Mouse (Mus musculus): ENCODE data around the gene Slc41a1. TPM values are rescaled to one million over a fixed set of nuclear protein-coding genes. Genes with fewer than 3 reads are reported as not detected.

The Slc41a1 gene
- polyA plus RNA-seq, 1 experiment from 2014 or later: 12.1 TPM

GRCm38 (mm10) chr1:131842221-131842620, 14.9 kb downstream of the Slc41a1 start:
- no peak overlapping the region for H3K4me2 ChIP-seq (replicated peaks; ENCODE audit: low read depth, low read length)
- WGBS: 95% methylated on average over 4 of the region's 4 CpGs
- TF ChIP-seq EP300 (IDR thresholded peaks at IDR 0.05) (no peak), CTCF (IDR thresholded peaks at IDR 0.05) (no peak)
- H3K4me3 ChIP-seq (ENCODE audit: low read depth, low read length): no peak overlapping the region
- ATAC-seq: no peak
- H3K36me3 ChIP-seq (ENCODE audit: insufficient read depth, low read length): peaks cover 24% of the 10 kb centered on the region; the same call in 1 of the 2 replicates
- H3K4me1 ChIP-seq (ENCODE audit: insufficient read depth, low read depth, low read length): no peaks in the 10 kb centered on the region
- H3K27ac ChIP-seq (ENCODE audit: low read length): no peak overlapping the region
- no peaks in the 10 kb centered on the region for H3K27me3 ChIP-seq (replicated peaks; ENCODE audit: insufficient read depth, low read length)
- DNase-seq (ENCODE audit: low spot score): no peak
- H3K9me3 ChIP-seq (ENCODE audit: low read length): no peaks in the 10 kb centered on the region
- no peak overlapping the region for H3K9ac ChIP-seq (replicated peaks; ENCODE audit: low read depth)

GRCm38 (mm10) chr1:131843758-131844157, 16.5 kb downstream of the Slc41a1 start:
- Histone ChIP-seq H3K27ac (ENCODE audit: low read length) (no peak overlapping the region), H3K27me3 (replicated peaks; ENCODE audit: insufficient read depth, low read length) (no peaks in the 10 kb centered on the region), H3K36me3 (ENCODE audit: insufficient read depth, low read length) (peaks cover 24% of the 10 kb centered on the region; the same call in 1 of the 2 replicates), H3K4me2 (replicated peaks; ENCODE audit: low read depth, low read length) (no peak overlapping the region), H3K4me3 (ENCODE audit: low read depth, low read length) (no peak overlapping the region), H3K4me1 (ENCODE audit: insufficient read depth, low read depth, low read length) (no peaks in the 10 kb centered on the region), H3K9me3 (ENCODE audit: low read length) (no peaks in the 10 kb centered on the region), H3K9ac (replicated peaks; ENCODE audit: low read depth) (no peak overlapping the region)
- ATAC-seq: no peak
- TF ChIP-seq CTCF (IDR thresholded peaks at IDR 0.05) (no peak), EP300 (IDR thresholded peaks at IDR 0.05) (no peak)
- WGBS: 93% methylated on average over 10 of the region's 10 CpGs
- DNase-seq (ENCODE audit: low spot score): no peak

- Histone ChIP-seq H3K27ac (ENCODE audit: low read length) (no peak overlapping the region), H3K27me3 (replicated peaks; ENCODE audit: insufficient read depth, low read length) (no peaks in the 10 kb centered on the region), H3K4me3 (ENCODE audit: low read depth, low read length) (no peak overlapping the region), H3K36me3 (ENCODE audit: insufficient read depth, low read length) (peaks cover 20% of the 10 kb centered on the region; the same call in 1 of the 2 replicates), H3K4me1 (ENCODE audit: insufficient read depth, low read depth, low read length) (no peaks in the 10 kb centered on the region), H3K9me3 (ENCODE audit: low read length) (no peaks in the 10 kb centered on the region), H3K4me2 (replicated peaks; ENCODE audit: low read depth, low read length) (no peak overlapping the region), H3K9ac (replicated peaks; ENCODE audit: low read depth) (no peak overlapping the region)
- 84% methylated on average over 8 of the region's 8 CpGs for WGBS
- no peak for DNase-seq (ENCODE audit: low spot score)
- TF ChIP-seq CTCF (IDR thresholded peaks at IDR 0.05): no peak
- no peak for TF ChIP-seq EP300 (IDR thresholded peaks at IDR 0.05)
- ATAC-seq: no peak
Observed at GRCm38 (mm10) chr1:131844883-131845282, 17.6 kb downstream of the Slc41a1 start.

GRCm38 (mm10) chr1:131846255-131846654, 19.0 kb downstream of the Slc41a1 start:
- ATAC-seq (peak; percentile 35; the same call in 1 of the 2 replicates), DNase-seq (ENCODE audit: low spot score) (peak; percentile 31)
- TF ChIP-seq EP300 (IDR thresholded peaks at IDR 0.05) (no peak), CTCF (IDR thresholded peaks at IDR 0.05) (peak; percentile 67)
- no peaks in the 10 kb centered on the region for H3K9me3 ChIP-seq (ENCODE audit: low read length)
- WGBS: 77% methylated on average over 5 of the region's 5 CpGs
- H3K4me3 ChIP-seq (ENCODE audit: low read depth, low read length): no peak overlapping the region
- H3K4me2 ChIP-seq (replicated peaks; ENCODE audit: low read depth, low read length): no peak overlapping the region
- H3K27me3 ChIP-seq (replicated peaks; ENCODE audit: insufficient read depth, low read length): no peaks in the 10 kb centered on the region
- no peaks in the 10 kb centered on the region for H3K4me1 ChIP-seq (ENCODE audit: insufficient read depth, low read depth, low read length)
- H3K9ac ChIP-seq (replicated peaks; ENCODE audit: low read depth): no peak overlapping the region
- H3K27ac ChIP-seq (ENCODE audit: low read length): no peak overlapping the region
- H3K36me3 ChIP-seq (ENCODE audit: insufficient read depth, low read length): peaks cover 17% of the 10 kb centered on the region; the same call in 1 of the 2 replicates

- Histone ChIP-seq H3K9ac (replicated peaks; ENCODE audit: low read depth) (no peak overlapping the region), H3K4me1 (ENCODE audit: insufficient read depth, low read depth, low read length) (no peaks in the 10 kb centered on the region), H3K27me3 (replicated peaks; ENCODE audit: insufficient read depth, low read length) (no peaks in the 10 kb centered on the region), H3K4me2 (replicated peaks; ENCODE audit: low read depth, low read length) (no peak overlapping the region), H3K9me3 (ENCODE audit: low read length) (no peaks in the 10 kb centered on the region), H3K27ac (ENCODE audit: low read length) (no peak overlapping the region), H3K36me3 (ENCODE audit: insufficient read depth, low read length) (no peaks in the 10 kb centered on the region), H3K4me3 (ENCODE audit: low read depth, low read length) (no peak overlapping the region)
- ATAC-seq: no peak
- no peak for DNase-seq (ENCODE audit: low spot score)
- WGBS: 73% methylated on average over 4 of the region's 4 CpGs
- no peak for TF ChIP-seq CTCF (IDR thresholded peaks at IDR 0.05)
- no peak for TF ChIP-seq EP300 (IDR thresholded peaks at IDR 0.05)
Observed at GRCm38 (mm10) chr1:131861811-131862210, 34.5 kb downstream of the Slc41a1 start.

GRCm38 (mm10) chr1:131865596-131865995, 38.3 kb downstream of the Slc41a1 start:
- H3K4me3 ChIP-seq (ENCODE audit: low read depth, low read length): no peak overlapping the region
- 0 out of 2 replicates have a peak, but pooled peaks cover 4% of the 10 kb centered on the region for H3K4me1 ChIP-seq (ENCODE audit: insufficient read depth, low read depth, low read length)
- no peak for DNase-seq (ENCODE audit: low spot score)
- WGBS: 75% methylated on average over 5 of the region's 5 CpGs
- no peaks in the 10 kb centered on the region for H3K36me3 ChIP-seq (ENCODE audit: insufficient read depth, low read length)
- H3K4me2 ChIP-seq (replicated peaks; ENCODE audit: low read depth, low read length): no peak overlapping the region
- no peak for ATAC-seq
- no peaks in the 10 kb centered on the region for H3K9me3 ChIP-seq (ENCODE audit: low read length)
- H3K27ac ChIP-seq (ENCODE audit: low read length): no peak overlapping the region
- H3K9ac ChIP-seq (replicated peaks; ENCODE audit: low read depth): no peak overlapping the region
- H3K27me3 ChIP-seq (replicated peaks; ENCODE audit: insufficient read depth, low read length): no peaks in the 10 kb centered on the region
- TF ChIP-seq EP300 (IDR thresholded peaks at IDR 0.05) (no peak), CTCF (IDR thresholded peaks at IDR 0.05) (no peak)

Data from lung, postnatal 0 days (tissue).